Mouse (Mus musculus) myocyte (in vitro differentiated cells): ENCODE data around the gene Slc36a2.

Source experiments
- CEBPB ChIP-seq: IDR thresholded peaks from 2 replicates; pipeline ENCODE4 v1.6.1; 2011; ENCODE audit warnings: mild to moderate bottlenecking, moderate library complexity; ENCODE audit not compliant: poor library complexity, insufficient read depth, severe bottlenecking
- E2F4 ChIP-seq: IDR thresholded peaks from one replicate; pipeline ENCODE4 v1.6.1; 2011; ENCODE audit warnings: mild to moderate bottlenecking, control low read depth, moderate library complexity; ENCODE audit not compliant: insufficient read depth
- MAX ChIP-seq: IDR thresholded peaks from one replicate; pipeline ENCODE4 v1.6.1; 2011; ENCODE audit warnings: low read depth, mild to moderate bottlenecking, control low read depth
- MYOD1 ChIP-seq, 3 experiments: IDR thresholded peaks; one replicate each; pipeline ENCODE4 v1.6.1; 2011; ENCODE audit warnings: control low read depth in 2 of 3, low read depth in 2 of 3, mild to moderate bottlenecking in 2 of 3, moderate library complexity in 1 of 3; ENCODE audit not compliant: insufficient read length in 2 of 3, control insufficient read depth in 1 of 3
- MYOG ChIP-seq, 3 experiments: IDR thresholded peaks; one replicate each; pipeline ENCODE4 v1.6.1; 2011; ENCODE audit warnings: control low read depth in 2 of 3, low read depth in 2 of 3, mild to moderate bottlenecking in 2 of 3; ENCODE audit not compliant: insufficient read length in 2 of 3, control insufficient read depth in 1 of 3, insufficient read depth in 1 of 3
- POLR2A ChIP-seq: IDR thresholded peaks from one replicate; pipeline ENCODE4 v1.6.1; 2011; ENCODE audit warnings: low read depth, mild to moderate bottlenecking, control low read depth, moderate library complexity; ENCODE audit not compliant: insufficient read length
- POLR2AphosphoS2 ChIP-seq: IDR thresholded peaks from one replicate; pipeline ENCODE4 v1.6.1; 2011; ENCODE audit warnings: low read depth, control low read depth; ENCODE audit not compliant: insufficient read length
- REST ChIP-seq: IDR thresholded peaks from one replicate; pipeline ENCODE4 v1.6.1; 2011; ENCODE audit warnings: mild to moderate bottlenecking, control low read depth, moderate library complexity; ENCODE audit not compliant: insufficient read depth, insufficient read length
- SRF ChIP-seq: IDR thresholded peaks from one replicate; pipeline ENCODE4 v1.6.1; 2011; ENCODE audit warnings: low read depth; ENCODE audit not compliant: control insufficient read depth, insufficient read length
- TCF12 ChIP-seq: IDR thresholded peaks from one replicate; pipeline ENCODE4 v1.6.1; 2011; ENCODE audit warnings: mild to moderate bottlenecking, control low read depth; ENCODE audit not compliant: poor library complexity, insufficient read depth, severe bottlenecking
- TCF3 ChIP-seq: IDR thresholded peaks from one replicate; pipeline ENCODE4 v1.6.1; 2011; ENCODE audit warnings: low read depth, control low read depth; ENCODE audit not compliant: insufficient read length
- USF1 ChIP-seq: IDR thresholded peaks from one replicate; pipeline ENCODE4 v1.6.1; 2011; ENCODE audit warnings: low read depth, mild to moderate bottlenecking, control low read depth, moderate library complexity

GRCm38 (mm10) chr11:55164723-55165122 lies 20.2 kb downstream of the Slc36a2 start:
- TF ChIP-seq USF1 (no peak), SRF (no peak), POLR2A (no peak), MYOG (IDR thresholded peaks at IDR 0.05; ENCODE audit: control insufficient read depth in 1 of 3, insufficient read depth in 1 of 3, insufficient read length in 2 of 3, low read depth in 2 of 3) (no peak), CEBPB (no peak), REST (no peak), TCF12 (no peak), E2F4 (no peak), MAX (no peak), MYOD1 (IDR thresholded peaks at IDR 0.05; ENCODE audit: control insufficient read depth in 1 of 3, insufficient read length in 2 of 3, low read depth in 2 of 3) (no peak), POLR2AphosphoS2 (no peak), TCF3 (no peak)
